Mouse (Mus musculus): ENCODE results near the gene Hexim1. TPM values are rescaled to one million over a fixed set of nuclear protein-coding genes. Genes with fewer than 3 reads are reported as not detected.

Hexim1 gene
- total RNA-seq, 1 experiment from 2014 or later: 26.6 TPM

- ATAC-seq (replicated peaks; ENCODE audit: low read depth, poor library complexity, severe bottlenecking): no peak
Measured at GRCm38 (mm10) chr11:103096979-103097894, 18.8 kb upstream of the Hexim1 start.

GRCm38 (mm10) chr11:103098531-103099190, 17.4 kb upstream of the Hexim1 start:
- ATAC-seq (replicated peaks; ENCODE audit: low read depth, poor library complexity, severe bottlenecking): no peak

- ATAC-seq (replicated peaks; ENCODE audit: low read depth, poor library complexity, severe bottlenecking): no peak
Measured at GRCm38 (mm10) chr11:103099352-103099940, 16.6 kb upstream of the Hexim1 start.

- no peak for ATAC-seq (replicated peaks; ENCODE audit: low read depth, poor library complexity, severe bottlenecking)
Measured at GRCm38 (mm10) chr11:103100361-103100760, 15.7 kb upstream of the Hexim1 start.

GRCm38 (mm10) chr11:103101481-103101865, 14.6 kb upstream of the Hexim1 start, which contains the start of the genes Plcd3 and Acbd4:
Plcd3 (minus strand) TSS chr11:103101658.
Acbd4 (plus strand) TSS chr11:103101682.
- ATAC-seq (replicated peaks; ENCODE audit: low read depth, poor library complexity, severe bottlenecking): peak; percentile 40

- ATAC-seq (replicated peaks; ENCODE audit: low read depth, poor library complexity, severe bottlenecking): no peak
Measured at GRCm38 (mm10) chr11:103101866-103102501, 14.0 kb upstream of the Hexim1 start.

- ATAC-seq (replicated peaks; ENCODE audit: low read depth, poor library complexity, severe bottlenecking): peak; percentile 87
Measured at GRCm38 (mm10) chr11:103102725-103103349, 13.2 kb upstream of the Hexim1 start.

- no peak for ATAC-seq (replicated peaks; ENCODE audit: low read depth, poor library complexity, severe bottlenecking)
Measured at GRCm38 (mm10) chr11:103103621-103104020, 12.4 kb upstream of the Hexim1 start.

- no peak for ATAC-seq (replicated peaks; ENCODE audit: low read depth, poor library complexity, severe bottlenecking)
Measured at GRCm38 (mm10) chr11:103104469-103104868, 11.6 kb upstream of the Hexim1 start.

- no peak for ATAC-seq (replicated peaks; ENCODE audit: low read depth, poor library complexity, severe bottlenecking)
Measured at GRCm38 (mm10) chr11:103105180-103105725, 10.8 kb upstream of the Hexim1 start.

GRCm38 (mm10) chr11:103105810-103106209, 10.2 kb upstream of the Hexim1 start:
- ATAC-seq (replicated peaks; ENCODE audit: low read depth, poor library complexity, severe bottlenecking): no peak

GRCm38 (mm10) chr11:103106386-103106785, 9.6 kb upstream of the Hexim1 start:
- no peak for ATAC-seq (replicated peaks; ENCODE audit: low read depth, poor library complexity, severe bottlenecking)

- no peak for ATAC-seq (replicated peaks; ENCODE audit: low read depth, poor library complexity, severe bottlenecking)
Measured at GRCm38 (mm10) chr11:103111301-103111700, 4.7 kb upstream of the Hexim1 start.

- no peak for ATAC-seq (replicated peaks; ENCODE audit: low read depth, poor library complexity, severe bottlenecking)
Measured at GRCm38 (mm10) chr11:103111881-103112551, 4.0 kb upstream of the Hexim1 start.

GRCm38 (mm10) chr11:103112552-103112912, 3.5 kb upstream of the Hexim1 start:
- ATAC-seq (replicated peaks; ENCODE audit: low read depth, poor library complexity, severe bottlenecking): no peak

GRCm38 (mm10) chr11:103113005-103113404, 3.0 kb upstream of the Hexim1 start:
- ATAC-seq (replicated peaks; ENCODE audit: low read depth, poor library complexity, severe bottlenecking): no peak

GRCm38 (mm10) chr11:103113771-103114170, 2.3 kb upstream of the Hexim1 start:
- no peak for ATAC-seq (replicated peaks; ENCODE audit: low read depth, poor library complexity, severe bottlenecking)

GRCm38 (mm10) chr11:103114270-103114943, 1.6 kb upstream of the Hexim1 start:
- no peak for ATAC-seq (replicated peaks; ENCODE audit: low read depth, poor library complexity, severe bottlenecking)

Data from common myeloid progenitor, adult 5-6 weeks (primary cell).